Mouse (Mus musculus): Measurements from ENCODE around the gene Atp13a1. TPM values are rescaled to one million over a fixed set of nuclear protein-coding genes. Genes with fewer than 3 reads are reported as not detected.

Atp13a1 gene
- total RNA-seq, 2 experiments from 2014 or later, result 20.7 TPM

DNA sequence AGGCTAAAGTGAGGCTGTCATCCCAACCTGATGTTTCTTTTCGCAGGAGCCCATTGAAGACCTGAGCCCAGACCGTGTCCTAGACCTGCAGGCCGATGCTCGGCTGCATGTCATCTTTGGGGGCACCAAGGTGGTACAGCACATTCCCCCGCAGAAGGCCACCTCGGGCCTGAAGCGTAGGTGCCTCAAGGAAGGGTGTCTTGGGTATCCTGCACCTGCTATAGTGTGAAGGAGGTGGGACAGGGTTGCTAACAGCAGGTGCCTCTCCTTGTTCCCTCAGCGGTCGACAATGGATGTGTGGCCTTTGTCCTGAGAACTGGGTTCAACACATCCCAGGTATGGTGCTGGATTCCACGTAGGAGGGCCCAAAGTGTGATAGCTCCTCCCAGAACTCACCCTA lies 6.7 kb downstream of the Atp13a1 start:
- no peak for DNase-seq
- intact Hi-C loops (cut with DNase I), result no loop called here

GRCm38 (mm10) chr8:69799261-69799660 lies 8.3 kb downstream of the Atp13a1 start:
- no peak for DNase-seq
- intact Hi-C loops (cut with DNase I), result no loop called here

- intact Hi-C loops (cut with DNase I), result no loop called here
These were observed 9.0 kb downstream of the Atp13a1 start for GRCm38 (mm10) chr8:69799946-69800345.

GRCm38 (mm10) chr8:69801796-69802195 lies 10.8 kb downstream of the Atp13a1 start:
- intact Hi-C loops (cut with DNase I), result no loop called here
- DNase-seq, result no peak

More at GRCm38 (mm10) chr8:69799946-69800345, 9.0 kb downstream of the Atp13a1 start:
- DNase-seq, result no peak

- no peak for DNase-seq
These were observed 11.3 kb downstream of the Atp13a1 start for GRCm38 (mm10) chr8:69802216-69802615.

DNA sequence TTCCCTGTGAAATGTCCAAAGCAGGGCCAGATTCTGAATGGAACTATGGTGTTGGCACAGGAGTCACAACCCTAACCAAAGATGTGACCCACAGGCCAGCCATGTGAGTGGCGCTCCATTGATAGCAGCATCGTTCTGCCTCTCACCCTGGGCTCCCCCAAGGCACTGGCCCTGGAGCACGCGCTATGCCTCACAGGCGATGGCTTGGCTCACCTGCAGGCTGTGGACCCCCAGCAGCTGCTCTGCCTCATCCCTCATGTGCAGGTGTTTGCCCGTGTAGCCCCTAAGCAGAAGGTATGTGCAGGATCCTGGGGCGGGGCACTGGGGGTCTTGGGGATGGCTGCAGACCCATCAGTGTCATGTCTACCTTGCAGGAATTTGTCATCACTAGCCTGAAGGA lies 12.4 kb downstream of the Atp13a1 start:
- no peak for DNase-seq
- intact Hi-C loops (cut with DNase I), result no loop called here

More at GRCm38 (mm10) chr8:69802216-69802615, 11.3 kb downstream of the Atp13a1 start:
- intact Hi-C loops (cut with DNase I), result no loop called here

DNA sequence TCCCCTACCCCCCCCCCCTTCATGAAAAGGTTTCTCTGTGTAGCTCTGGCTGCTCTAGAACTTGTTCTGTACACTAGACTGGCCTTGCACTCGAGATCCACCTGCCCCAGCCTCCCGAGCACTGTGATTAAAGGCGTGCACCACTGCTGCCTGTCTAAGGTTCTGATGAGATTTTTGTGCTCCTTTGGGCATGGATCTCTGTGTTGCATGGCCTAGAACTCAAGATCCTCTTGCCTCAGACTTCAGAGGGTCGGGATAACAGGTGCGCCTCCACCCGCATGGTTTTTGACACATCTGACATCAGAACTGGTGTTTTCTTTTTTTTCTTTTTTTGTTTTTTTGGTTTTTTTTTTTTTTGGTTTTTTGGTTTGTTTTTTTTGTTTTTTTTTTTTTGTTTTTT lies 13.6 kb downstream of the Atp13a1 start:
- DNase-seq, result no peak
- intact Hi-C loops (cut with DNase I), result no loop called here

DNA sequence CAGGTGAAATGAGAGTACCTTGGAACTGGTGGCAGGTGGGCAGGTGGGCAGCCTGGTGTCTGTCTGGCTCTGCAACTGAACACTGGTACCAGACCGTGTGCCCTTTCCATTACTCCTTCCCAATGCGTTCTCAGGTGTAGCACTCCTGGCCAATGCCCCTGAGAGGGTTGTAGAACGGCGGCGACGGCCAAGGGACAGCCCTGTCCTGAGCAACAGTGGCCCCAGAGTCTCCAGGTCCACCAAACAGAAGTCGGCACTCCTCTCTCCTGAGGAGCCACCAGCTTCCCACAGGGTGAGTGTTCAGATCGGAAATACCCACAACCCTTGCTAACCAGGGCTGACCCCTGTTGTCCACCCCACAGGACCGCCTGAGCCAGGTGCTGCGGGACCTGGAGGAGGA lies 14.1 kb downstream of the Atp13a1 start:
- intact Hi-C loops (cut with DNase I), result no loop called here
- DNase-seq, result no peak

GRCm38 (mm10) chr8:69805491-69805890 lies 14.5 kb downstream of the Atp13a1 start:
- DNase-seq, result no peak
- intact Hi-C loops (cut with DNase I), result no loop called here

DNA sequence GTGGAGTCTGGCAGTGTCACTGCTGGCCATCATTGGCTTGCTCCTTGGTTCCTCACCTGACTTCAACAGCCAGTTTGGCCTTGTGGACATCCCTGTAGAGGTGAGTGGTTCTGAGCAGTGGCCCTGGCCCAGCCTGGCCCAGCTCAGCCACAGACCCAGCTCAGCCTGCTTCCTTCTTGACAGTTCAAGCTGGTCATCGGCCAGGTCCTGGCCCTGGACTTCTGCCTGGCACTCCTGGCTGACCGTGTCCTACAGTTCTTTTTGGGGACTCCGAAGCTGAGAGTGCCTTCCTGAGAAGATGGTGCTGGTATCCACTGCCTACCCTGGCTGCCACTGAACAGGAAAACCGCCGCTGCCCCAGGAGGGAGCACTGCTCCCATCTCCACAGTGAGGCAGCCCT lies 16.3 kb downstream of the Atp13a1 start:
- DNase-seq, result no peak
- intact Hi-C loops (cut with DNase I), result no loop called here

DNA sequence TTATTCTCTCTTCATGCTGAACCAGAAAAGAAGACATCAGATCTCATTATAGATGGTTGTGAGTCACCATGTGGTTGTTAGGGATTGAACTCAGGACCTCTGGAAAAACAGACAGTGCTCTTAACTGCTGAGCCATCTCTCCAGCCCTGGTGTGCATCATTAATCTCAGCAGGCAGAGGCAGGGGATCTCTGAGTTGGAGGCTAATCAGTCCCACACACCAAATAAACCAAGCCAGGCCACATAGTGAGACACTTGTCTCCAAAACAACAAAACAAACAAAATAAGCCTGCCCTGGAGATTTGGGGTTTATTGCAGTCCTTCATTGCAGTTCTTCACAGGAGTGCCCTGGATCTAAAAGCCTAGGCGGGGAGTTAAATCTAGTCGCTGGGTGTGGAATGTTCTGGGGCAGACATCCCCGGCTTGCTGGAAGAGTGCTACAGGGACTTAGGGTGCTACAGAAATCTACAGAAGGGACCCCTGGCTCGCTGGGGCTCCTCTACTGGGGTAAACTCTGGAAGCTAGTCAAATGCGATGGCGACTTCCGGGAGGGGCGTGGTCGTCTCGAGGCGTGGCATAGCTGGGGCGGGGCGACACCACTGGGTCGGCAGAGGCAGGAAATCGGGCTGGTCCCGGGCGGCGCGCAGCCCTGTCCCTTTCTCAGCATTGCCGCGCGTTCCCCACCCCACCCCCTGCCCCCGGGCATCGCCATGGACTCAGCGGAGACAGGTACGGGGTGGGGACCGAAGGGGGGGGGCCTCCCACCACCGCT lies 17.3 kb downstream of the Atp13a1 start, which contains the start of gene Gmip:
TSS of gene Gmip (plus strand) at position 586 of the 770 bp plus-strand sequence.
- intact Hi-C loops (cut with DNase I), result no loop called here

GRCm38 (mm10) chr8:69808864-69809403 lies 18.0 kb downstream of the Atp13a1 start:
- peak; percentile 22 to 33 for DNase-seq

More for the DNA sequence above, 17.3 kb downstream of the Atp13a1 start, which contains the start of gene Gmip:
- peak; percentile 75 to 81 for DNase-seq

DNA sequence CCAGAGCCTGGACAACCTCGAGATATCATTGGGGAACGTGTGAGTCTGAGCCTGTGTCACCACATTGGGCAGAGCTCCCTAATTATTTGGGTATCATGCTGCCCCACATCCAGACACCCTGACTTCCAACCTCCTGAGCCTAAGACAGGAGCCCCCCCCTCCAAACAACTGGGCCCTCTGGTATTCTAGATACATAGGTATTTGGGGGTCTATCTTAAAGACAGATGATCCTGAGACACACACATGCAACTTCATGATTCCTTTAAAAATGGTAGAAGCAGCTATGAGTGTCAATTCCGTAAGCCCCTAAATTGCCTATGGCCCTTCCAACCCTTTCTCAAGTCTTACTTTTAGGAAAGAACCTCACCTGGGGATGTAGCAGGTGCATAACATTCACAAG lies 18.9 kb downstream of the Atp13a1 start:
- intact Hi-C loops (cut with DNase I), result no loop called here
- DNase-seq, result no peak

More at GRCm38 (mm10) chr8:69808864-69809403, 18.0 kb downstream of the Atp13a1 start:
- intact Hi-C loops (cut with DNase I), result no loop called here

DNA sequence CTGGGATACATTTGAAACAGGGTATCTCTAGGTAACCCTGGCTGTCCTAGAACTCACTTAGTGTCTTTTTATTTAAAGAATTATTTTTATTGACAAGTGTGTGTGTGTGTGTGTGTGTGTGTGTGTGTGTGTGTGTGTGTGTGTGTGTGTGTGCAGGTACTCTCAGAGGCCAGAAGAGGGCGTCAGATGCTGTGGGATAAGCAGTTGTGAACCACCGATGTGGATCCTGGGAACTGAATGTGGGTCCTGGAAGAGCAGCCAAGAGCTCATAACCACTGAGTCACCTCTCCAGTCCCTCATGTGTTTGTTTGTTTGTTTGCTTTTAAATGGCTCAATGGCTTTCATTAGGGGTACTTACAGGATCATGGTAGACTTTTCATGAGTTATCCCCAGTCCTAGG lies 23.9 kb downstream of the Atp13a1 start:
- intact Hi-C loops (cut with DNase I), result no loop called here
- no peak for DNase-seq

DNA sequence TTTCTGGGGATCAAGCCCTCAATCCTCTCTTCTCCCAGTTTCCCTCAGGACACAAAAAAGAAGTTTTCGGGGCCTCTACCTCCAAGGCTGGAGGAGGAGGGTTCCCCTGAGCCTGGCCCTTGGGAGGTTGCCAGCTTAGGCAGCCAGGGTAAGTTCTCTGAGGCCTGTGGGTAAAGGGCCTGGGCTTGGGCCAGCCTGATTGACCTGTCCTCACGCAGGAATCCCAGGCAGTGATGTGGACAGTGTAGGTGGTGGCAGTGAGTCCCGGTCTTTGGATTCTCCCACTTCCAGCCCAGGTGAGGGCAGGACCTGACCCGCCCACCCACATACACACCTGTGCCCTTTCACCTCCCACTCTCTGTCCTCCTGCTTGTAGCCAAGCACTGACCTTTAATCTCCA lies 24.4 kb downstream of the Atp13a1 start:
- intact Hi-C loops (cut with DNase I), result no loop called here
- no peak for DNase-seq

GRCm38 (mm10) chr8:69820466-69820865 lies 29.5 kb downstream of the Atp13a1 start:
- intact Hi-C loops (cut with DNase I), result no loop called here
- no peak for DNase-seq

DNA sequence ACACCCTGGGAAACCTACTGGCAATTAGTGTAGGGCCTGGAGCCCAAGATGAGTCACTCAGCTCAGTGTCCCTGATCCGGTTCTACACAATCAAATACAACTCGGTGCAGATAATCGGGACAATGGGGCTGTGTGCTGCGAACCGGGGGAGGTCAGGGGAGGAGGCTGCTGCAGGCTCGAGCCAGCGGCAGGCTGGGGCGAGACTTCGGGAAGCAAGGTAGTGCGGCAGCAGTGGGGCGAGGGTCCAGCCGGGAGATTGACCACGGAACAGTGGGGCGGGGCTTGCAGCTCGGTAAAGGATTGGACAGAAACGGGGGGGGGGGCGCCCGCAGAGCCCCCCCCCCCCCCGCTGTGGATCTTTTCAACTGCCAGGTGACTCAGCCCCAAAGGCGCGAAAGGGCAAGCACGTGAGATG lies 31.0 kb downstream of the Atp13a1 start:
- intact Hi-C loops (cut with DNase I), result no loop called here
- peak; percentile 18 to 27 for DNase-seq

DNA sequence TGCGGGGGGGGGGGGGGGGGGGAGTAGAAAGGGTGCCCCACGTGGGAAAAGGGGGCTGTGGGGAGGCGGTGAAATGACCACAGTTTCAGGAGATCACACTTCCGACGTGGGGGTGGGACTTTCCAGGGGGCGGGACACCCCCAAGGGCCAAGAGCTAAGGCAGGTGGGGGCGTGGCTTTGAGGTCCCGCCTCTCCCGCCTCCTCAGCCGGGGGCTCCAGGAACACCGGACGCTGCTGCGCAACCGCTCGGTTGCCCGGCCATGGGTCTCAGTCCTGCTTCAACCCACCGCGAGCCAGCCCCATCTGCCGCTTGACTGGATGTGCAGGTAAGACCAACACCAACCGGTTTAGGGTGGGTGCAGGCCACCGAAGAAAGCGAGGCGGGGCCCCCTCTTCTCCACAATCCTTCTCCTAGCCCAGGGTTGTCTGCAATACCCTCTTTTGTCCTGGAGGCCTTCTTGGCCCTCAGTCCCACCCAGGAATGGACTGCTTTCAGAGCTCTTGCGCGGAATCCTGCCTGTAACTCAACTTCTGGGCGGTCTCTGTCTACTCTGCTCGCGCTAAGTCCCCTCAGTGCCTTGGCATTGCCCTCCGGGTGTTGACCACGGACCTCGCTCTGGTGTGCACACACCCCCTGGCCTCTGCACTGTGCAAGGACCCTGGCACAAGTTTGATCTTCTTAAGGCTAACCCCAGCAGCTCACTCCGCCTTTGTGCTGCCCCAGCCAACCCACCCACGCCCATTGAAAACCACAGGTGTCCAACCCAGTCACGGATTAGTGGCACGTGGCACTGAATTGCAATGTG lies 31.6 kb downstream of the Atp13a1 start, which contains the start of gene Lpar2:
TSS of gene Lpar2 (plus strand) at position 44 of the 806 bp plus-strand sequence.
- intact Hi-C loops (cut with DNase I), result no loop called here
- DNase-seq, result peak; percentile 30 to 31

DNA sequence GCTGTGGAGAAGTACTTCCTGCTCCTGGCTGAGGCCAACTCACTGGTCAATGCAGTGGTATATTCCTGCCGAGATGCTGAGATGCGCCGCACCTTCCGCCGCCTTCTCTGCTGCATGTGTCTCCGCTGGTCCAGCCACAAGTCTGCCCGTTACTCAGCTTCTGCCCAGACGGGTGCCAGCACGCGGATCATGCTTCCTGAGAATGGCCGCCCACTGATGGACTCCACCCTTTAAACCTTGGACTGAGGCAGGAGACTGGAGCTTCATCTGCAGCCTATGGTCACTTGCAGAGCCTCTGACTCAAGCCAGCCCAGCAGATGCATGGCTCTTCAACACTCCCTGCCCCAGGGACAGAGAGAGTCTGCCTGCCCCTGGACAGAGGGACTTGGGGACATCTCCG lies 35.4 kb downstream of the Atp13a1 start:
- DNase-seq, result no peak
- intact Hi-C loops (cut with DNase I), result no loop called here

DNA sequence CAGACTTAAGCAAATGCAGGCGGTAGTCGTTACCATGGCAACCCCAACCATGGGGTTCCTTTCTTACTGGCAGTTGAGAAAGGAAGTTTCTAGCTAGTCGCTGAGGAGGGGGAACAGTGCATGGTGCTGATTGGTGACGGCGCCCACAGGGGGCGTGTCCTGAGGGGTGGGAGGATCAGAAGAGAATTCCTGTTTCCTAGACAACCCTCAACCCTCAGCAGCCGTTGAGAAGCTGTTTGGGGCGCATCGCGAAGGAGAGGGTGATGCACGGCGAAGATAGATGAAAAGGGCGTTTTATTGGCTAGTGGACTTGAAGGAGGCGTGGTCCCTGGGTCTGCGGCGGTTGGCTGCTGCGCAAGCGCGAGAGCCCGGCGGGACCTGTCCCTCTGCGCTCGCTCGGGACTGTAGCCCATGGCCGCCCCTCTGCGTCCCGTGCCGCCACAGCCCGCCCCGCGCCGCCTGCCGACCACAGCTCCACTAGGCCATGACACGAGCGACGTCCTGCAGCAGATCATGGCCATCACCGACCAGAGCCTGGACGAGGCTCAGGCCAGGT lies 41.4 kb downstream of the Atp13a1 start, which contains the start of gene Pbx4:
TSS of gene Pbx4 (plus strand) at position 194 of the 556 bp plus-strand sequence.
- intact Hi-C loops (cut with DNase I), result no loop called here

More for the DNA sequence above, 41.4 kb downstream of the Atp13a1 start, which contains the start of gene Pbx4:
- DNase-seq, result peak; percentile 86 to 87

Data from heart, postnatal 10 days (tissue).